Mouse (Mus musculus) mesoderm, embryonic 11.5 days (tissue): Measurements from ENCODE around the gene Zfp319.
A peak's percentile ranks its signal among the peaks of the same experiment; 100 is the strongest.

ENCODE experiments used
- DNase-seq: peaks from one replicate; pipeline ENCODE4 v3.0.0-alpha.2; 2012; ENCODE audit warnings: low read depth, low spot score

The Zfp319 gene

DNA sequence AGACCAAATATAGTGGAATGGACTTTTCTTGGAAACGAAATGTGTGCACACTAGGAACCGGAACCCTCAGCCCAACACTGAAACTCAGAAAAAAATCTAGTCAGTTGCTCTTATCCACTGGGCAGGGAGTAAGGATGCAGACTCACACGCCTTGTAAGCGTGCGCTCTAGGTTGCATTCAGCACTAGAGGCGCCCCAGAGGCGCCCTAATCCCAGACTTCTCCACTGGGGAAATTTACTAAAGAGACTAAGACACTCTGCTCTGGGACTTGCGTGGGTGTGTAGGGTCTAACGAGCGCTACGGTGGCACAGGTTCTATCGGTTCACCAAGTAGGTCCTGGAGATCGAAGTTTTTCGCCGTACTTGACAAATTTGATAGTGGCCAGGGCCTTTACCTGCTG is 19.7 kb upstream of the Zfp319 start:
- DNase-seq, result peak; percentile 56

DNA sequence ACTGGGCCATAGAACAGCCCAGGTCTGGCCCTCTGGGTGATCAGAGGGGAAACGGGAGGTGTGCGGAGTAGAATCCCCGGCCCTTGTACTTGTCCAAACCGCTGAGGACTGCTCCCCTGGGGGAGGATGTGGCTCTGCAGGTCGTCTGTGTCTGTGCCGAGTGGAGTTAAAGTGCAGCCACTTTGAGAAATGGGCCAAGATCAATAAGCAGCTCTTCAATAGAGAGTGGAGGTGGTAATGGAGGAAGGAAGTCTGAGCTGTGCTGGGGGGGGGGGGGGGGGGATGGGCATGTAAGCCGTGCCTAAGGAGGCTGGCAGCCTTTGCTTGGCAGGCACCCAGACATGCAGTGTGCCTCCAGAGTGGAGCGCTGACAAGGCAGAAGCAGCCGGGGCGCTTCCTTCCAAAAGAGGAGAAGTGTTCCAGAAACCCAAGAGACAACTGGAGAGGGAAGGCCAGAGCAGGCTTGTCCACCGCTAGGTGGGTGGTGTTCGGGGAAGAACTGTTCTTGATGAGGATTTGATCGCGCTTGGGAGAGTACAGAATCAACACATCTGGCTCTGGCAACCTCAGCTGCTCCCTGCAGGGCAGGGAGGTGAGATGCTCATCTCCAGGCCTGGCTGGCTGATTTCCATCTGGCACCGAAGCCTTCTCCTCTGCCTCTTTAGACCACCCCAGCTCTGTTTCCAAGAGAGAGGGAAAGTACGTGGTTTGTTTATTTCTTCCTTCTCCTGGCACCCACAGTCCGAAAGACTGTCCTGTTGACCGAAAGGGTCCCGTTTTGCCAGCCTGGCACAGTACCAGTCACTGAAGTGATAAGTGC is 17.3 kb upstream of the Zfp319 start:
- DNase-seq, result peak; percentile 8

DNA sequence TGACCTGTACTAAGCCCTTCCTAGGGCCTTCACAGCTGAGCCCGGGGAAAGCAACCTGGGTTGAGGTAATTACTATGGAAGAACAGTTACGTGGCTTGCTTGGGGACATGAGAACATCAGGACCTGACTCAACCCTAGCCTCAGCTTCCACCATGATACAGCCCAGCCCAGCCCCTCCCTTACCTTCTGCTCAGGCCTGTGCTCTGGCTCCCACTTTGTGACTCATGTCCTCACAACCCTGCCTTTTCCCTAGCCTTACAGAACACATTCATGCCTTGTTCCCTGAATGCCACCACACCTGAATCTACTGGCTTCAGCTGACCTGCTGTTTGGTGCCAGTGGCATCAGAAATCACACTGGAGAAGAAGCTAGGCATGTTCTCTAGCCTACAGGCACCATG is 16.6 kb upstream of the Zfp319 start:
- DNase-seq, result no peak

DNA sequence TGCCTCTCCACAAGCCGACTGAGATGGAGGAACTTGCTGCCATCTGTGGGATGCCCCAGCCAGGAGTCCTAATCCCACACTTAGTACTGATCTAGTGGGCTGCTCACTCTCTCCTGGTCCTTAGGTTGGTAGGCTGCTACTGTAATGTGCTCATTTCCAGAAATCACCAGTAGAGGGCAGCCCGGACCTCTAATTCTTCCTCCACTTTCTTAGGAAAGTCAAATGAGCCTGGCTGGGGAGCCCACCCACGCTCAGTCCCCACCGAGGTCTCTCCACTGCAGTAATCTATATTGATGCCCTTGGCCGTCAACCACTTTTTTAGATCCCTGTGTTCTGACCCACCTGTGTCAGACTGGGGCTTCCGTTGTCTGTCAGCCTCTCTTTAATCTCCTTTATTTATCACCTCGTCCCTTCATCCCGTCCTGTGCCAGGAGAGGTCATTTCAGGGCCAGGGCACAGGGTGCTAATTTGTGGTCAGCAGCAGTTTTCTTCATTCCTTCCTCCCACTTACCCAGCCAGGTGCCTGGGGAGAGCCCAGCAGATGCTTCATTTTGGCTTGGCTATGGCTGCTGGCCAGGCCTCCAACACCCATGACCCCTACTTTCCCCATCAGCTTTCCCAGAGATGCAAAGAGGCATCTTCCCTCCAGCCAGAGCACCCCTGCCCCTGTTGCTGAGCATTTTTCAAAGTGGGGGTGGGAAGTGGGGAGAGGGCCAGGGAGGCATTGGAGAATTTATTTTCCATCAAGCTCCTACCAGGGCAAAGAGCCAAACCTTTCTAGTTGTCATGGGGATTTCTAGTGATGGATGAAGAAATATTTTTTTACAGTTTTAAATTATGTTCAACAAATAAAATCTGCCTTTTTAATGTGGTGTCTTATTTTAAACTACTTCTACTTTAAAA is 15.1 kb upstream of the Zfp319 start:
- peak; percentile 81 for DNase-seq

DNA sequence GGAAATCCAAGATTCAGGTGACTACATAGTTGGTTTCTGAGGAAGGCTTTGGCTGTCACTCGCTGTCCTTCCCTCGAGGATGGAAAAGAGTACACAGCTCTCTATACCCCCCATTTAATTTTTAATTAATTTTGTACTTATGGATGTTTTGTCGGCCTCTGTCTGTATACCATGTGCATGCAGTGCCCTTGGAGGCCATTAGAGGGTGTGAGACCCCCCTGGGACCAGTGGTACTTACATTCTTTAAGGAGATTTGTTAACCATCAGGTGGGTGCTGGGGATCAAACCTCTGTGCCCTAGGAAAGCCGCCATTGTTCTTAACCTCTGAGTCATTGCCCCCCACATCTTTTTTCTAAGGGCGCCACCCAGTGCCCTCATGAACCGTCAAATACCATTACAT is 12.9 kb upstream of the Zfp319 start:
- no peak for DNase-seq

DNA sequence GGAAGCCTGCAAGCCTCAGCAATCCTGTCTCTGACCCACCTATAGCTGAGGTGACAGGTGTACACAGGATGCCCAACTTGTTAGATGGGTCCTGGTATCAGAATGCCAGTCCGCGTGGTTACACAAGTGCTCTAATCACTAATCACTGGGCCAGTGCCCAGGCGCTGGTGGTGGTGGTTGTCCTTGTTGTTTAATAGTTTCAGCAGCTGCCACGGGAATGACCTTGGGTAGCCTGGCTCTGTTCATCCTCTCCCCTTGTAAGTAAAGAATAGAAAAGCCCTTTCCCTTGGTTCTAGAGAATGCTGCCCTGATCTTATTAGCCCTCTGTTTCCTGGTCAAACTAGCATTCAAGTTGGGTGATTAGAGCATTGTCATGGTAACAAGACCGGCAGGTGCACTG is 10.0 kb upstream of the Zfp319 start:
- DNase-seq, result no peak

DNA sequence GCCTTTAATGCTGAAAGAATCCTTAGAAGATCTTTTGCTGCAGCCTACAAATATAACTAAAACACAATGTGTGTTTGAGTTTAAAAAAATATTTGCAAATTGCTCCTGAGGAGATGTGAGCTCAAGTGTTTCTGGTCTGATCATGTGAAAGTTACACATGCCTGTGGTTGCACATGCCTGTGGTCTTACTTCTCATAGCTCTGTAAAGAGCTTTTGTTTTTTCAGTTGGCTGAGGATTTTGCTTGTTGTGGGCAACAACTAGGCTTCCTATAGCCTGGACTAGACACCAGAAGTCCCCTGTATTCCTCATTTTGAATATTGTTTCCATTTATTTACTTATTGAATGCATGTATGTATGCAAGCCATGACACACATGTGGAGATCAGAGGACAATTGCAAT is 4.6 kb upstream of the Zfp319 start:
- no peak for DNase-seq

DNA sequence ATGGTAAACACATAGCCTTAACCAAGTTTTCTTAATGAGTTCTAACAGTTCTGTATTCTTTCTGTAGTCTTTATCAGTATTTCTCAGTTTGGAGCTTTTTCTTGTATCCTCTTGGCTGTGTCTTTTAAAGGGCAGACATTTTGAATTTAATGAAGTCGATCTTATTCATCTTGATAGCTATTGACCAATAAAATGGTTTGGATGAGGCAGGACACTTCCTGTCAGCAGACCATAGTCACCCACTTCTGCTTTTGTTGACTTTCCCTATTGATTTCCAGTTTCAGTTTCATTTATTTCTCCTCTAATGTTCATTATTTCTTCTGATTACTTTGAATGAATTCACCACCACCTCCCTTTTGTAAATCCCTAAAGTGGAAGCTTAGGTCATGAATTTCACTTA is 4.0 kb upstream of the Zfp319 start:
- no peak for DNase-seq

DNA sequence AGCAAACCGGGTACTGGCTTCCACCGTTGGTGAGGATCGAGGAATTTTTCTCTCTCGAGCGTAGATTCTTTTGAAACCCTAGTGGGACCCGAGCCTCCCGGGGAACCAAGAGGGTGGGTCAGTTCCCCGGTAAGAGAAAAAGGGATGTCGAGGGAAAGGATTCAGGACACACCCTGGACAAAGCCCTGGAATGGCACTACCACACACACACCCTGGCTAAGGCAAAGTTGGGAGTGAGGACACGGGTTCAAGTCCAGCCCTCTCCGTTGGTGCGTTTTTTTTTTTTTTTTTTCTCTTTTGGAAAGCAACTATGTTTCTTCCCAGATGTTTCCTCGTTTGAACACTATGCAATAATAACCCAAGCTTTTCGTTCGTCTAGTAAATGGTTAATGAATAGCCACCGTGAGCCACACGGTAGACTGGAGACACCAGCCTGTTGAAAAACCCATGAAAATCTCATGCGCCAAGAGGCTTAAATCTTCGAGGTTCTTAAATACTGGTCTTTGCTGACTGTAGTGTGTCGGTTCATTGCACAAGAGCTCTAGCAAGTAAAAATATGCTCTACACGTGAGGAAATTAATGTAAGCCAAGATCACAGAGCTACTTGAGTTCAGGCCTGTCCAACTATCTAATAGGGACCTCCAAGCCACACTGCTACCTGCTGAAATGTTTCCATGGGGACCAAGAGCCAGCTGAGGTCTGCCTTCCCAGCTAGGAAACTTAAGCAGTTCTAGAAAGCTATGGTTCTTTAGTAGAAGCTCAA is 868 bp upstream of the Zfp319 start:
- no peak for DNase-seq

DNA sequence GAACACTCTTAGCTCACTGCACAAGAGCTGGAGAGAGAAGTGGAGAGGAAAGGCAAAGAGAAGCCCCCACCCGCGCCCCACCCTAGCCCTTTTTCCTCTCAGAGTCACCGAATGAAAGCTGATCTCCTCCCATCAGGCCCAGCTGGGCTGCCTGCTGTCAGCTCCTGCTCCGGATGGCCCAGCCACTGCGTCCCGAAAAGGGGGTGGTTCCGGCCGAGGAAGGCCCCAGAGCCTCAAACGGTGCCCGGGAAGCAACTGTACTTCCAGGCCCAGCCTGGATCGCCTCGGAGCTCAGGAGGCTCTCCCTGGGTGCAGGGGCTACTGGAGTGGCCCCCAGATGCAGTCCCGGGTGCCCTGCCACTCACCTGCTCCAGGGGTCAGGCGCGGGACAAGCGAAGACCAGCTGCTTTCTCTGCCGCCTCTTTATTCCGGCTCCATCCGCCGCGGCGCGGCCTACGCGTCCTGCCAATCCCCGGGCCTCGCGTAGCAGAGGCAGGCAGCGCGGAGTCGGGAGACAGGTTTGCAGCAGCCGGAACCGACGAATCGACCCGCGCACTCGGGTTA is 512 bp downstream of the Zfp319 start:
- DNase-seq, result peak; percentile 78

DNA sequence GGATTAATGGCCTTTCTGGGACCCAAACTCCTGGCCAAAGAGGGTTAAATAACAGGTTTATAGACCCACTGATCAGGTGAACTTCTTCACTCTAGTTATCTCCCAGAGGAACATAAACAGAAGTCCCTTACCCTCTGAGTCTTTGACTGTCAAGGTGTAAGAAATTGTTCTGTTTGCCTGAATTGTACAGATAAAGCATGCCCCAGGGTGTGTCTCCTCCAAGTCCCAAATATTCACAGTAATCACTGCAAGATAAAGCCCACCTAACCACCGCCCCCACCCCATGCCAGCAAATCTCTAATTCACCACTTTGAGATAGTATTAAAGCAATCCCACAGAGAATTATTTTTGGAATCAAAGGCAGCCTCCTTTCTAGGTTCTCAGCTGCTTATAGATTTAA is 1.4 kb downstream of the Zfp319 start:
- DNase-seq, result no peak

DNA sequence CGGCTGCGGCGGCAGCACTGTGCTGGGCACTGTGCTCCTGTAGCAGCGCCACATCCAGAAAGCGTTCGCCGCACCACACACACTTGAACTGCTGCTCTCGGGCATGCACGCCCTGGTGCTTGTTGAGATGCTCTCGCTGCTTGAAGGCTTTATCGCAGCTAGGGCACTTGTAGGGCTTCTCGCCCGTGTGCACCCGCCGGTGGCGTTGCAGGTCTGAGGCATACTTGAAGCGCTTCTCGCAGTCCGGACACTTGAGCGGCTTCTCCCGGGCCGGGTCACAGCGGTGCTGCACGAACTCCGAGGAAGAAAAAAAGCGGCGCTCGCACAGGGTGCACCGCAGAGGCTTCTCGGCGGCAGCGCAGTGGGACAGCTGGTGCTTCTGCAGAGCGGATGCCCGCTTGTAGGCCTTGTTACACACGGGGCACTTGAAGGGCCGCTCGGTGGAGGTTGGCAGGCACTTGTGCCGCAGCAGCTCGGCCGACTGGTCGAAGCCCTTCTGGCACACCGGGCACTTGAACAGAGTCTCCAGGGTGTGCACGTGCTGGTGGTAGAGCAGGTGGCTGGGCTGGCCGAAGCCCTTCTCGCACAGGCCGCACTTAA is 3.8 kb downstream of the Zfp319 start:
- no peak for DNase-seq

DNA sequence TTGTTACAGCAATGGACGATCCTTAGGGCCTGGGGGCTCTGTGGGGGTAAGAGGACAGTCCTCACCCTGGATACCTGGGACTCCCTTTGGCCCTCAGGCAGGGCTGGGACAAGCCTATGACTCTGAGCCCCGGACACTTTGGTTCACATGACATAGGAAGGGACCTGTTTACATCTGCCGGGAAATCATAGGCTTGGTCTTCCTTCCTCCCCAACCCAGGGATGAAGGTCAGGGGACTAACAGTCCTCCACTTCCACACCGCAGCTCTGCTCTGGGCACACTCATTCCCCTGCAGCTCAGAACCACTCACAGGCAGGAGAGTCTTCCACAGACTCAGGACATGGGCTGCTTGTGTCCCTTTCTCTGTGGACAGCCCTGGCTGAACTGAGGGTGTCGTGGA is 4.9 kb downstream of the Zfp319 start:
- DNase-seq, result no peak

DNA sequence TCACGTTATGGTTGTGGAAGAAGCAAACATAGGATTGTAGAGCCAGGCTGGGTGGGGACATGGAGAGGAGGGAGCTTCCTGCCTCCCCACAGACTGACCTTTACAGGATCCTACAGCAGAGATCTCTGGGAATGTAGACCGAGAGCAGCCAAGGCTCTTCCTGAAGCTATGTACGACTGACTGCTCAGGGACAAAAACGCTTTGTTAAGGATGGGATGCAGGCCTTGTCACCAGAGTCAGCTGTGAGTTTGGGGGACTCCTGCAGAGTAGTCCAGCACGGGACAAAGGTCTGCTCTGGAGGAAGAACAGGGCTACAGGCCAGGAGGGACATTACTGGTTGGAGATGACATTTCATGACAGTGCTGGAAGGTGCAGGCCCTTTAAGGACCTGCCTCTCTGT is 7.1 kb downstream of the Zfp319 start:
- DNase-seq, result no peak

DNA sequence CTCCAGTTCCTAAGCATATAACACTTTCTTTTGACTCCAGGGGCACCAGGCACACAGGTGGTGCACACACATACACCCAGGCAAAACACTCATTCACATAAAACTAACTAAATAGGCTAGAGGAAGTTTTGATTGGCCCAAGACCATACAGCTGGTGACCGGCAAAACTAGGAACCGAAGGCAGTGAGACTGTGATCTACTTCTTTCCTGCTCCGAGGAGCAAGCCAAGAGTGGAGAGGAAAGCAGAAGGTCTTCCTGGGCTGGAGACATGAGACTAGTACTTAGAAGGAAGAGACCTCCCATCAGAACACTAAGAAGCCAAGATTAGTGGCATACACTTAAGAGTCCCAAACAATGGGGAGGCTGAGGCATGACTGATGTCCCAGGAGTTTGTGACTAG is 8.5 kb downstream of the Zfp319 start:
- DNase-seq, result no peak

DNA sequence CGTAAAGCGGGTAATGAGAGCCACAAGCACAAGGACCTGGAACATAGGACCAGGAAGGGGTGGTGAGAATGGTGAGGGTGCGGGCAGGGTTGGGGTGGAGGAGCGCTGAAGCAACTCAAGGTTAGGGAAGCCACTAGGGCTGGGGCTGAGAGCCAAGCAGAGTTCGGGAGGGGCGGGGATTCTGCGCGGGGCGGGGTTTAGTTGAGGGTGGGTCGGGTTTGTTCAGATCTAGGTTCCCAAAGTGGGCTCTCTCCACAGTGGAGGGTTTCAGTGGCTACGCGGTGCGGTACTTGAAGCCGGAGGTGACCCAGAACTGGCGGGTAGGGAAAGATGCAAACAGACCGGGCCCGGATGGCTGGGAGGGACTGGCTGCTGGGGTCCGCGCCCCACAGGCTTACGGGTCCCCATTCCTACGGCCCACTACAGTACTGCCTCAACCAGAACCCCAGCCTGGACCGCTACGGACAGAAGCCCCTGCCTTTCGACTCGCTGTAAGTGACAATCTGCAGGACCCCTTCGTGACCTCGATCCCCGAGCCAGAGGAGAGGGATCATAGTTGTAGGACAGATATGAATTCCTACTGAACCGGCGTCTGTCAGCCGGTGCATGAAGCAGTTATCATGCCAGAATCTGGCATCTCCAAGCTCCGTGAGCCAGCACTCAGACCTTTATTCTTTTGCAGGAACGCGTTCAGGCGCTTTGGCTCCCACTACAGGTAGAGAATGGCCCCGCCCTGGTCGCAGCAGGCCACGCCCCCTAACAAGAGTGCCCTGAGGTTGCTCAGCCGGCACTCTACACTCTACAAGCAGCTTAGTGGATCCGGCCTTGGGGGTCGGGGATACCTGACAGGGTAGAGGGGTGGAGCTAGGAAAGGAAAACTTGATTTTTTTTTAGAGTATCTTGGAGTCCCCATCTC is 11.3 kb downstream of the Zfp319 start:
- DNase-seq, result peak; percentile 48

DNA sequence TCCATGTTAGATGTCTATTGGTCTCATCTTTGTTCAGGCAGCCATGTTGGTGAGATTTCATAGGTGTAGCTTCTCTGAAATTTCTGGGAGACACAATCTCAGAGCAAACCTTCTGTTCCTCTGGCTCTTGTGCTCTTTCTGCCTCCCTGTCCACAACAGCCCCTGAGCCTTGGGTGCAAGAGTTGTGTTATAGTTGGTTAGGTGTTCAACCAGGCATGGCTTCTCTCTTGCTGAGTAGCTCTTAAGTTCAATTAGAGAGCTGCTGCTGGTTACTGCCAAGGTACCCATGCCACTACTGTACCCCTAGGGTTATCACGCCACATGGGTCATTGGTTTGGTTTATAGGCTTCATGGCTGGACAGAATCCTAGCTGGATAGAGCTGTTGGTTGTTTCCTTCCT is 16.4 kb downstream of the Zfp319 start:
- DNase-seq, result no peak

DNA sequence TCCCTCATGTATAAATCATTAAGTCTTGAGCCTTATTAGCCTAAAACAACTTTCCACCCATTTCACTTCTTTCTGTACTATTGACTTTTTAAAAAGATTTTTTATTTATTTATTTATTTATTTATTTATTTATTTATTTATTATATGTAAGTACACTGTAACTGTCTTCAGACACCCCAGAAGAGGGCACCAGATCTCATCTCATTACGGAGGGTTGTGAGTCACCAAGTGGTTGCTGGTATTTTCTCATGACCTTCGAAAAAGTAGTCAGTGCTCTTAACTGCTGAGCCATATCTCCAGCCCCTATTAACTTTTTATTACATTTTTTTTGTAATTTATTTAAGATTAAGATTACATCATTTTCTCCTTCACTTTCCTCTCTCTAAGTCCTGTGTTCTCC is 17.0 kb downstream of the Zfp319 start:
- DNase-seq, result no peak

DNA sequence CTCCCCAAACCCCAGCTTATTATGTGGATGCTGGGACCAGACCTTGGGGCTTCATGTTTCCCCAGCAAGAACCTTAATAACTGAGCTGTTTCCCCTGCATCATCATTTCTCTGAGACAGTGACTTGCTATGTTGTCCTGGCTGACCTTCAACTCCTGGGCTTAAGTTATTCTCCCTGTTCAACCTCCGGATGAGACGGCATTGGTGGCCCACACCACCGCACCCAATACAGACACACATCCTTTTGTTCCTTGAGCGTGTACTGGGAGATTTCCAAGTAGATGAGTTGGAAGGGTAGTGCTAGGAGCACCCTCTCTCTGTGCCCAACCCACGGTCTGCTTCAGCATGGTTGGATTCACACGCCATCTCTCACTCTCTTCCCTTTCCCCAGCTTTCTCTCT is 17.9 kb downstream of the Zfp319 start:
- no peak for DNase-seq

DNA sequence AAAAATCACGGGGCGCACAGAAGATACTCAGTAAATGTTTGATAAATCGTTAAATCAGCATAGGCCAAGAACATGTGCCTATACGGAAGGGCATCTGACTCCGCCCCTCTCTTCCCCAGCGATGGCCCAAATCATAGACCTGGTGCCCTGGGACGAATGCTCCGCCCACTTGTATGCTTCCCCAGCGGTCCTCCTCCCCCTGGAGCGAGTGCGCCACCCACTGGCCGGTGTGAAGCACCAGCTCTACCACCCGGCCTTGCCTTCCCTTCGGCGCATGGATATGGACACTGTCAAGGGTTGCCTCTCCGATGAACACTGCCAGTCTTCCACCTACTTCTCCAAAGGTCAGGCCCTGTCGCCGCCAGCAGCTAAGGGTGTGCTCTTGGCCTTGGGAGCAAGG is 18.9 kb downstream of the Zfp319 start:
- no peak for DNase-seq
